Mouse (Mus musculus) 3134 (cell line): ENCODE data around the gene Btd.

ENCODE experiments used
- DNase-seq: peaks from one replicate; pipeline ENCODE4 v3.0.0-alpha.2; 2011; ENCODE audit warnings: low spot score; ENCODE audit not compliant: insufficient read length; ENCODE audit errors: extremely low read depth

Btd gene

GRCm38 (mm10) chr14:31696985-31697303 is 56.1 kb downstream of the Btd start:
- no peak for DNase-seq

- DNase-seq: no peak
Observed at GRCm38 (mm10) chr14:31697346-31697745, 56.5 kb downstream of the Btd start.

GRCm38 (mm10) chr14:31697755-31698154 is 56.9 kb downstream of the Btd start:
- DNase-seq: no peak

- DNase-seq: peak; percentile 10
Observed at GRCm38 (mm10) chr14:31700376-31700775, 59.5 kb downstream of the Btd start.

GRCm38 (mm10) chr14:31709343-31709742 is 68.5 kb downstream of the Btd start:
- DNase-seq: no peak

- no peak for DNase-seq
Observed at GRCm38 (mm10) chr14:31715669-31716068, 74.8 kb downstream of the Btd start.

GRCm38 (mm10) chr14:31717360-31717759 is 76.5 kb downstream of the Btd start:
- DNase-seq: no peak
